Mouse (Mus musculus) T-helper 17 cell (primary cell): Measurements from ENCODE around the gene Sgms1.

ENCODE experiments used
- in situ Hi-C, 2 experiments: fragments of 300-600 bp; cut with MboI, MseI; formaldehyde crosslinking; loops; 1 replicate in 1 of 2; 2 replicates in 1 of 2; pipeline ENCODE4 v1.15.1; 2025; ENCODE audit warnings: high pct_unique_total_duplicates in 2 of 2

Sgms1 gene

DNA sequence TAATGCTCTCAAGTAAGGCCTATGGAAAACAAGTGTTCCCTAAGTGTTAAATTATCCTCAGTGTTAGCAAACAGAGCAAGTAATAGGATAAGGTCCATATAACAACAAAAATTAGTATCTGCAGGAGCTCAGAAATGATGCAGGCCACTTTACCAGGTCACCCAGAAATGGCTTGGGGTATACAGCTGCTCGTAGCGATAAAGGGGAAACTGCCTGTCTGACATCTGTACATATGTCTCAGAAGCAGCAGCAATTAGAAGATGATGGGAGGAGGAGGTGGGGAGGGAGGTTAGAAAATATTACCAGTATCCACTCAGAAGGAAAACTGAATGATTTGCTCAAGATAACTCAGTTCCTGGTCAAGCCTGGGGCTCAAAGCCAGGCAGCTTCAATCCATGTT lies 162.3 kb downstream of the Sgms1 start:
- in situ Hi-C loops: no loop called here

DNA sequence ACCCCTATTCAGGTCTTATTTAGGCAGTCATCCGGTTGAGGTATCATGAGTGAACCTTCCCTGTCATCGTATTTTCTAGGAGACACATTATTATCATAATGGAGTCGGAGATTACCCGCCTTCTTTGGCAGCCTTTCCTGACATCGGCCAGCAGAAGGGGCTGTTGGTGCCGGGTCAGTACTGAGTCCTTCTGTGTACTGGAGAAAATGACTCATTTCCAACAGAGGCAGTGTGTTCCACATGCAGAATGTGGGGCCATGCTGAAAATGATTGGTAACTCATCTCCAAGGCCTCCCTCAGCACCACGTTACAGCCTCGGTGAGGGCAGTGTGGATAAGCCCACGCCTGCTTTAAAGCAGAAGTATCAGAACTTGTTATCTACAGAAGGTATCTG lies 164.4 kb downstream of the Sgms1 start:
- in situ Hi-C loops: no loop called here

DNA sequence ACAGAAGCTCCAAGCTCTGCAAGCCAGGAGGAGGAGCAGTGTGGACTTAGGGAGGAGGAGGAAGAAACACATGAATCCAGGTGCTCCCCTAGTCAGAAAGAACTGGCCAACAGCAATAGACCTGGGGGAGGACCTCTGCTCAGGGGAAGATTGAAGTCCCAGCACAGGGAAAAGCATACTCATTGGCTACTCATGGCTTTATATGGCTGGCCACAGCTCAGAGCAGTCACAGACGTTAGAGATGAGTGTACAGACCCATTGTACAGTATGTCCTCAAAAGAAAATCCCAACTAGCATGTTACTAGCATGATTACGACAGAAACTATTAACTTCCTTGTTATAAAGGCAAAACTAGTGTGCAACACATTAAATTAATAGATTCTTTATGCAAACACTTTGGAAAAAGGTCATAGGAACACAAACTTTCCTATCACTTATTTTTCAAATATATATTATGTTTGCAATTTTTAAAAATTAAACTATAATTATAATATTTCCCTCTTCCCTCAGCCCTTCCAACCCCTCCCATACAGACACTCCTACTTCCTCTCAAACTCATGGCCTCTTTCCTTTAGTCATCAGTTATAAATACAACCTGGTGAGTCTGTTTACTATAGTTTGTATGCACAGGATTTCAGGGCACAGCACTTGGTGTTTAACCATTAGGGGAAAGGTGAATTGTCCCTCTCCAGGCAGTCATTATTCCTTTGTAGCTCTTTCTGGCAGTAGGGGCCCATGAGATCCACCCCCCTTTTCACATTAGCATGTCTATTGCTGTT lies 165.0 kb downstream of the Sgms1 start:
- in situ Hi-C loops: no loop called here

DNA sequence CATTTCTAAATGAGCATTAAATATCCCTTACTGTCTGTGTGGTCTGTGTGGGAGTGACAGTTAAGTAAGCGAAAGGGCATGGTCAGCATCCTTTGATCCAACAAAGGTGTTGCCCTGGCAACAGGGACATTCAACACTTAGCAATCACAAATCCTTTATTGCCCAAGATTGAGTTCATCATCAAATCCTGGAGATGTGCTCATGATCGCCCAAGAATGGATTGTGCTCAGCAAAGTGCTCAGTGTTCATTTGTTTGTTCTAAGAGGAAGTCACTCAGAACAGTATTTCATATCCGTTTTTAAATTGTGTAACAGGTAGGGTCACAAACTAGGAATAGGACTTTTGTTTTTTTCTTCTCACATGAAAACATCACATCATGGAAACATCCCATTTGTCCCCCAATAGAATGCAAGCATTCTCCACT lies 165.8 kb downstream of the Sgms1 start:
- in situ Hi-C loops: no loop called here

DNA sequence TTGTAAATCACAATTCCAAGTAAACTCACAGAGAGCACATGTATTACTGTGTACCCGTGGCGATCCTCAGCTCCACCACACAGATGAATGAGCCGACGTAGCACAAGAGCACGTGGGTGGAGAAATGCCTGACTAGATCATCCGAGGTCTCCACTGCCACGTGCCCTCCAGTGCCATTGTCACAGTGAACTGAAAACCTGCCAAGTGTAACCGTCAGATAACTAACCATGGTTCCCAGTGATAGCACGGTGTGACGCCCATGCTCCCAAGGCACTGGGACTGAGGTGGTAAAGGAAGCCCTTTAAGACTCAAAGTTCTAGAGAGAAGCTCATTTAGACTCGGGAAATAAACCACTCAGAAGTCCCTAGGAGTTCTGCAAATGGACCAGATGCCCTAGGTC lies 167.4 kb downstream of the Sgms1 start:
- in situ Hi-C loops: no loop called here

DNA sequence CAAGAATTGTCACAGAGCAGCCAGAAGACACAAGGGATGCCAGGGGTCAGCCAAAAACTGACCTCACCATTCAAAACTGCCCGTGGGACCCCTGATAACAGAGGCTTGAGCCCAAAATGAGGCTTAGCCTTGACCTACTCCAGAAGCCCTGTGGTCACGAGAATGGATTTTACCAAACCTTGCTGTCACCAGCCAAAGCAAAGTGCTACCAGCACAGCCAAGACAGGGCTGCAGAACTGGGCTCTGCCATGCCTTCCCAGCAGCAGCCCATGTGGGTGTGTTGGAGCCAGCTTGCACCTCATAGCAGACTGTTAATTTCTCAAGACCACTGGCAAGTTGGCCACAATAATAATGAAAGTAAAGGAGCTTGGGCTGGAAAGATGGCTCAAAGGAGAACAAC lies 168.5 kb downstream of the Sgms1 start:
- in situ Hi-C loops: no loop called here

DNA sequence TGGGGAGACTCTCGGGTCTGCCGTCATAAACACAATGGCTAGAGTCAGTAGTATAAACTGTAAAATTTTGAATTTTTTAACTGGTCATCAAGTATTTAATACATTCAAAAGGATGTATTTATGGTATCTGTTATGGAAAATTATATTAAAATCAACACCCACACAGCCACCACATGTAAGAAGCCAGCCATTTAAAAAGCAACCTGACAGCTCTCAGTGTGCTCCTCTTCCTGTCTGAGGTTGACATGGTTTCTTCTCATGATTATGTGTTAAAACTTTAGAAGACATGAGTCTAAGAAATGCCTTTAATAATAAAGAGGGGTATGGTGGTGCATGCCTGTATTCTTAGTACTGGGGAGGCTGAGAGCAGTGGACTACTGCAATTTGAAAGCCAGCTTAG lies 172.8 kb downstream of the Sgms1 start:
- in situ Hi-C loops: loop anchor here in 1 of 2 experiments (5.0 kb wide), 1 partner anchor 36 kb away; no protein-coding TSS in a partner anchor

DNA sequence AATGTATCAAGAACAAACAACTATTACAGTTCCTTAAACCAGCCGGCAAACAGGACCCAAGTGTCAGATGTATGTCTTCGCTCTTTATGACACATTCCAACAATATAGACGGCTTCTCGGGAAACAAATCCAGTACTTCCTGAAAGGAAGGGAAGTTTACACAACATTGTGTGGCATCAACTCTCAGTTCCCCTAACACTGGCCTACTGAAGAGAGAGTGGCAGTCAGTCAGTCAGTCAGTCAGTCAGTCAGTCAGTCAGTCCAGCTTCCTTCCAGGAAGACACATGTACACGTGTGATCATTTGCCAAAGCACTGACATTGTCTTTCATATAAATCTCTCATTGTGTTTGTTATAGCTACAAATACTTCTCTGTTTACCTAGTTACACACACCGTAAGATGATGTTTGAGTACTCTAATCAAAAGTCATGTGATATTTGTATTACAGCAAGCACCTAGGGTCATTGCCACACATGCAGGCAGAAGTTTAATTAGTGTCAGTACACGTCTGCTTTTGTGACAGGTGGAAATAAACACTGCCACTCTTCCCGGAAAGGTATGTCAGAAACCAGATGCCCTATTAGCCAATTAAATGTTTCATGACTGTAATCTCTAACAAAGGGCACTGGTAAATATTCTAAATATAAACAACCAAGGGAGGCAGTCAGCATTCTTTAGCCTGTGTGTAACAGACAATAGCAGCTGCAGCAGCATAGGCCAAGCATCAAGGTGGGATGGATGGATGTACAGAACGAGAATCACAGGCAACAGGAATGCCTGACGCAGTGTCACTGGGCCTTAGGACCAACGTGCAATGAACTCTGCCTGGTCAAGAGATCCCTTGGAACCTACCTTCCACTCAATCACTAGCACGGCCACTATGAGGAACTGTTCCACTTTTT lies 174.4 kb downstream of the Sgms1 start:
- in situ Hi-C loops: loop anchor here in 1 of 2 experiments (5.0 kb wide), 1 partner anchor 37 kb away; no protein-coding TSS in a partner anchor

DNA sequence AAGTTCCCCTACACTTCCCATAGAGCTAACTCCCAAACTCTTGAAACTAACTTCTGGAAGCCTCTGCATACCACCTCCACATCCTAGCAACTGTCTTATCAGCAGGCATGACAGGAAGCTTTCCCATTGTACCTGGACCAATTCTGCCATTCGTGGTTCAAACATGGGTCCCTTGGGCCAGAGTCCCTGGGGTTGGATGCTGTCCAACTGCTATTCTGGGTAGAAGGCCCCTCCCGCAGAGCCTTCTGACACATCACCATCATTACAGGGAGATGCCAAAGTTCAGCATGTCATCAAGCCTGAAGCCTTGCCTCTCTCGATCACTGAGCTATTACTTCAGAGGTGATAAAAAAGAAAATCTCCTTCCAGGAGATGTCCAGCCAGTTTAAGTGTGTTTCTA lies 175.9 kb downstream of the Sgms1 start:
- in situ Hi-C loops: no loop called here

DNA sequence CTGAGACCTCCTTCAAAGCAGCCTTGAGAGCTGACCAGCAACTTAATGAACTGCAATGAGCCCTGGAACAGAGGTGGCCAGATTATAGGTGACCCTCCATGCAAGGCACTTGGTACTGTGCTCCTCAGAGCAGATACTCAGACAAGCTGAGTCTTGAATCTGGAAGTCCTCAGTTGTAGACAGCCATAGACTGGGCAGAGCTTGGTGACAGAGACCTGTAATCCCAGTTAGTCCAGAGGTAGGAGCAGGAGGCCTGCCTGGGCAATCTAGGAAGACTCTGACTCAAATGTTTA lies 178.3 kb downstream of the Sgms1 start:
- in situ Hi-C loops: no loop called here

DNA sequence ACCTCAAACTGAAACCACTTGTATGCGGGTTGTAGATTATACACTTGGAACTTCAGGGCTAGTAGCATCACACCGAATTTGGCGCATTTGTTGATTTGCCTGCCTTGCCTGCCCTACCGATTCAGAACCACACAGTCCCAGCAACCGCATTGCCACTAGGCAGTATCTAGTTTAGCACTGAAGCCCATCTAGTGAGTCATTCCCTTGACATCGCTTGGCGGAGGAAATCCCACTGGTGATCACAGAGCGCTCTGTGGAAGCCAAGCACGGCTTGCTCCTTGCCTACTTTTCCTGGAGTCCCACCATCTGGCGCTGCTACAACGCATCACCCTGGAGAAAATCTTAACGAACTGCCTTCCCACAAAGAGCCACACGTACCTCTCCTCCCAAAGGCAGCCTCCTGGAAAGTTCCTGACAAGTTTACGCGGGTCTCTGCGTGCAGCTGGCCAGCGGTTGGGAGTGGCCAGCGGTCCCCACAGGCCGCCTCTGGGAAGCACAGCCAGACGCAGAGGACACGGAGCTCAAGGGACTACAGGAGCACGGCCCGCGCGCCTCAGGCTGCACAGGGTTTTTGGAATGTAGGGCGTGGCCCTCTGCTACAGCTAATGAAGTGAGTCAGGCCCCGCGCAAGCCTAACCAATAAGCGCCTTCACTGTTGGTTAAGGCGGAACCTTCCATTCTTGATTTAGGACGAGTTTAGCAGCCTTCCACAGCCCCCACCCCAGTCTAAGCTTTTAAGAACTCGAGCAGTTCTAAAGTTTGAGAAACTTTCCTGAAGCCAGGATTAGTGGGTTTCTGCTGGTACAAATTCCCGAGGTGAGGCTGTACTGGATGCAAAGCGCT lies 178.8 kb downstream of the Sgms1 start:
- in situ Hi-C loops: no loop called here

DNA sequence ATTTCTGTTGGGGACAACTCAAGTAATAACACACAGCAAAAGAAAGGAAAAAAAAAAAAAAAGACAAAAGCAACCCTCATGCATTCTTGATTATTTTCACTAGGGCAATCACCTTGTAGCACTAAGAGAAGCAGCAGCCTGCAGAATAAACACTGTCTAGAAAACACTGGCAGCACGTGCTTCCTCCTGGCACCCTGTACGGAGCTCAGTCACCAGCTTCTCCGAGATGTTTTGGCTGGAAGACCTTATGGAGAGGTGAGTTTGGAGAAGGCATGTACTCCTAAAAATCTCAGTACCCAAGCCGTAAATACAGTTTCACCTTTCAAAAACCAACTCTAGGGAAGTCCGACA lies 179.4 kb downstream of the Sgms1 start:
- in situ Hi-C loops: no loop called here

DNA sequence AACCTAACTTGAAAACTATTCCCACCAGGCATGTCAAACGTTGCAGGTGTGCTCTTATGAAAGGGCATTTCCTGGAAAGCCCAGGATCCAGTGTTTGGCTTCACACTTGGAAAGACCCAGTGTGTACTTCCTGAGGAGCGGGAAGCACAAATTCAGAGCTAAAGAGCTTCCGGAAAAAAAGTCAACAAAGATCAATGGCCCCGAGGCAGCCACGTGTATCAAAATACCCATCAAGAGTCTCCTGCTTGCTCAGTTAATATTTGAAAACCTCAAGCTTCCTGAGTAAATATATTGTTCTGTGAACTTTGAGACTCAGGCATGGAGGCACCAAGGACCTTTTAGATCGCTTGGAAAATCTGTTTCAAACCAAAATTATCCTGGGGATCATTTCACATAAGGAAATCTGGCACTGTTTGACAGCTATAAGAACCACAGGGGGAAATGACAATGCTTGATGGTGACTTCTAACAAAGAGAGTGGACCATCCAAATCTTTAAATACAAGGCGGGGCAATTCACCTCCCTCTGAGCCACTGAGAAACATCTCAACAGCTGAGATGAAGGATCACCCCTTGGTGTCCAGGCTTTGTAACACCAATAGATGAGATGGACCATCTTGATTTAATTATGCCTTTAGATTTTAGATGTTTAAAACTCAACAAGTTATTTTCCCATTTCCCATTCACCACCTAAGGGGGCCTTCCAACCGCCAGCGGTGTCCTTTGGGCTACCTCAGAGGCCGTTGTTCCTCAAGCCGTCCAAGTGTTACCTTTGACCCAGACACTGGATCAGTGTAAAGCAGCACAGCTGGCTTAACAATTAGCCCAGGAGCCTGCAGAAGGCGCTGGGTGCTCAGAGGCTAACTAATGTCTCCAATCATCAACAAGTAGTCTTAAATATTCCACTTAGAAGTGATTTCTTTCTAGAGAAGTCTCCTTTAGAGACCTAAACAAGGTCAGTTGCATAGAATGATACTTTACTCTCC lies 187.1 kb downstream of the Sgms1 start:
- in situ Hi-C loops: no loop called here

DNA sequence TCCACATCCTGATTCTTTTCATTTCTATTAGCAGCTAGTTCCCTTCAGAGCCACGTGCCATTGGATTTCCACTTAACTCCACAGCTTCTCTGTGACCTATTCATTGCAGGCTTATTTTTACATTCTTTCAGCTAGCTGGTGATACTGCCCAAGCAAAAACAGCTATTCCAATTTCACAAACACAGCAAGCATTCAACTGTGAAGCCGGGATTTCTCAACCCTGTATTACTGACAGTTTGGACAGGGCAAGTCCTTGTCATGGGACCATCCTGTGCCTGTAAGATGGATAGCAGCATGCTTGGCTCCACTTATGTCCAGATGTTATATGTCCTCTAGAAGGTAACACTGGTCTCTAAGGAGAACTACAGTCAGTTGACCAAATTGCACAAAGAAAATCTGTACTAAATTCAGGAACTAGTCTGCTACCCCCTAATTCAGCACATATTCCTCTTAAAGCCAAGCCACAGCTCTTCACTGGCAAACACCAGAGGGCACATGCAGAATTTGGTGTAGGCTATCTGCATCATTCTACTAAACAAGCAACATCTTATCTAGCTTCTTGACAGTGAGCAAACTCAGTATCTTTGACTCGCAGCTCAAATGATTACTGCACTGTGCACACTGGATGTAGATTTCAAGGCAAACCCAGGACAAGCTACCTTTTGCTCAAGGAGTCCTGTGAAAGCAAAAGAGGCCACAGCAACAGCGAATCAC lies 189.5 kb downstream of the Sgms1 start:
- in situ Hi-C loops: no loop called here

DNA sequence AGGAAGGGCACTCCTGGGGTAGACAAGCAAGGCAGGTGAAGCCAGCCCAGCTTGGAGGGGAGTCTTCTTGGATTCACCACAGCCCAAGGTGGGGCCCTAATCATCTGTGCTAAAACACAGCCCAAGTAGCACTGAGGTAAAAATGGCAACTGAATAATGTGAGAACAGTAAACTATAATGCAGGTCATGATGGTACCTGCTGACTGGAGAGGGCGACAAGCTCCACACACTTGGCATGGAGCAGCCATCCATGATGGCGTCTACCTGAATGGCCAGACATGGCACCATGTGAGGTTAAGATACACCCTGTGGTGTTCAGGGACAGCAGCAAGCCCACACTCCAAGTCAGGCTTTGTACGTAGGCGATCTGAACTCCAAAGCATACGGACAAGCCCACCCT lies 190.4 kb downstream of the Sgms1 start:
- in situ Hi-C loops: no loop called here

DNA sequence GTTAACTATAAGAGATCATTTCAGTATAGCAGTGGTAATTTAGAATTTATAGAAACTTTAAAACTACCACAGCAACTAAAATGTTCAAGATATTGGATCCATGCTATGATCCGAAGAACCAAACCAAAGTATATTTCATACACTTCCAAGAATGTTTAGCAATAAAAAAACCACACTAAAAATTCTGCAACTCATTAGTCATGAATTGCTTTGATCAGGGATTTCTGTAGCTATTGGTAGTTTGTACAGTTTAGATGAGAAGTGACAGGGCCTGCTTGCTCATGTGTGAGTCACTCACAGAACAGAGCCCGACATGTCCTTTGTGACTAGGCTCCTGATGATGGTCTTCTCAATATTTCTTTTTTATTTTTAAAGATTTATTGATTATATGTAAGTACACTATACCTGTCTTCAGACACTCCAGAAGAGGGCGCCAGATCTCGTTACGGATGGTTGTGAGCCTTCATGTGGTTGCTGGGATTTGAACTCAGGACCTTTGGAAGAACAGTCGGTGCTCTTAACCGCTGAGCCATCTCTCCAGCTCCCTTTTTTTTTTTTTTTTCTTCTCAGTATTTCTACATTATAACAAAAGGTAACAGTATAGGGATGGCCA lies 190.9 kb downstream of the Sgms1 start:
- in situ Hi-C loops: no loop called here

DNA sequence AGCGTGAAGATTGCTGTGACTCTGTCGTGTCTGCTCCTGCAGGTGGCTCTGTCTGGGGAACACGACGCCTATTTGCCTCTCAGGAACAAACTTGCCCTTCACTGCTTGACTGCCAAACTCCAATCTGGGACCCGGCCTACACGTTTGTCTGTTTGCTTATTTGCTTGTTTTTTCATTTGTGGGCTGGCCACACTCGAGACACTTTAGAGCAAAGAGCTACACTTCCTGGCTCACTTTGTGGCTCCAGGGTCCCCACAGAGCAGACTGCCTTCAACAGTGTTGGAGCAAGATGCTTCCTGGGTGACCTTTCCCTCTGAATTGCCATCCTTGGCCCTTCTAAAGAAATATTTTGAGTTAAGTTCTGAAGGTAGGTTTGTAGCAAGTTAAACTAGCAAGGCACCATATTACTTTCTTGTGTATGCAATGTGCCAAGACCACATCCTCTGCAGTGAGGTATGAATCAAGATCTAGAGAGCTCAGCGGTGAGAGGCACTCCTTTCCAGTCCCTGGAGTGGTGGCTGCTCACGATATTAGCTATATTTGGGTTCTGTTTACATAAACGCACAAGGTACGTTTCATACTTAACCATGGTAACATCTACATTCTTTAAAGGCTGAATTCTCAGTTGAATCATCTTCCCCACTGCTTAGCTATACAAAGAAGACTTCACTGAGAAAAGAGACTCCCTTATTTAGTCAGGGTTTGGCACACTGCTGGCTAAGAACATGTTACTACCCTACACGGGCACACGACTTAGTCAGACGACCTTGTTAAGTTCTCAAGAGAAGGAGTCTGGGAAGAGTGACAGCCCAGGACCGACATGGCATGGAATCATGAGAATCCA lies 192.3 kb downstream of the Sgms1 start:
- in situ Hi-C loops: no loop called here

DNA sequence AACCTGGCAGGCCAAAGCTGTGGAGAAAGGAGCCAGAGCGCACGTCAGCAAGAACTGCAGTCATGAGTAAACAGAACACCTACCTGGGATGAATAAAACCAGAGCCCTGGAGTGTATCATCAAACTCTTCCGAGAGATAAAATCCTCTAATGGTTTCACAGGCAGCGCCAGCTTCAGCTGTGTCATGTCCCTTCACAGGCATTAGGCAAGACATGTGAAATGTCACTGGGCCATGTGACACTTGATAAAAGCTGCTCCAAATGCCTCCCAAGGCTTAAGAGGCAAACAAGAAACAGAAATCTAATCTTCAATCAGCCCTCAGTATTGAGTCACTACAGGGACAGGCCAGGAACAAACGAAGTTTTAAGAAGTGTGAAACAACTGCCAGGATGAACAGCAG lies 193.3 kb downstream of the Sgms1 start:
- in situ Hi-C loops: no loop called here

DNA sequence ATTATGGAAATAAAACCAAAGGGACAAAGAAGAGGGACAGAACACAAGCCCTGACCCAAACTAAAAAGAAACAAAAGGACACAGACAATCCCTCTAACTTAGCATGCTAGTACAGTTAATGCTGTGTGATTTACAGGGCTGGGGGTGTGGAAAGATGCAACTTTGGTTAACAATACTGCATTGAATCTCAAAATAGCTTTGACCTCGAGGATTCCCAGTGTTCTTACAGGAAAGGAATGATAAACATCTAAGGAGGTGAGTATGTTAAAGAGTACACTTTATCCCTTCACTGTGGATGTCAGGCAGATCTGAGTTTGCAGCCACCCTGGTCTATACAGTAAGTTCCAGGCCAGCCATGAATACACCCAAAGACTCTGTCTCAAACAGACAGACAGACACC lies 194.7 kb downstream of the Sgms1 start:
- in situ Hi-C loops: no loop called here
